In genomic region chr1:134711653-134712052, GRCm38 (mm10) we compare ENCODE assay signal across 21 mouse cellular contexts.
DNase-seq lines count a peak whose midpoint lies in the region; ATAC-seq lines count a peak whose summit lies in the region.
"Had no signal": no experiment of that assay in that cellular context is flagged by ENCODE, and none has a peak within 500 bp of the region (broad histone marks: within the 10 kb centered on the region; RNA-seq: fewer than 3 reads in every experiment).

No protein-coding gene starts in this region.

- H3K4me3 ChIP-seq in forebrain, embryonic 12.5 days (replicated peaks) = no peak overlapping the region
- no peak overlapping the region for H3K4me3 ChIP-seq in forebrain, embryonic 15.5 days
- no peak overlapping the region for H3K4me3 ChIP-seq in midbrain, embryonic 11.5 days (ENCODE audit: low read depth, low read length)
- H3K4me3 ChIP-seq in midbrain, embryonic 15.5 days = no peak overlapping the region
- H3K4me3 ChIP-seq: embryonic facial prominence, embryonic 15.5 days; erythroblast, embryonic 14.5 days; heart, embryonic 10.5 days; hindbrain, embryonic 13.5 days; intestine, embryonic 15.5 days had no signal

- H3K4me2 ChIP-seq in forebrain, embryonic 12.5 days = 0 out of 2 replicates have a peak overlapping the region, but pooled peaks have one; percentile 5
- H3K4me2 ChIP-seq in forebrain, embryonic 15.5 days (replicated peaks) = no peak overlapping the region
- H3K4me2 ChIP-seq in midbrain, embryonic 11.5 days = 0 out of 2 replicates have a peak overlapping the region, but pooled peaks have one; percentile 20
- H3K4me2 ChIP-seq in midbrain, embryonic 15.5 days = no peak overlapping the region
- H3K4me2 ChIP-seq: embryonic facial prominence, embryonic 15.5 days; hindbrain, embryonic 13.5 days; intestine, embryonic 15.5 days had no signal

- 81% methylated on average over 5 of the region's 5 CpGs for WGBS in forebrain, embryonic 12.5 days
- 83% methylated on average over 5 of the region's 5 CpGs for WGBS in forebrain, embryonic 15.5 days
- 71% methylated on average over 5 of the region's 5 CpGs for WGBS in midbrain, embryonic 11.5 days
- 70% methylated on average over 5 of the region's 5 CpGs for WGBS in midbrain, embryonic 15.5 days

- H3K9me3 ChIP-seq in forebrain, embryonic 12.5 days = no peaks in the 10 kb centered on the region
- no peaks in the 10 kb centered on the region for H3K9me3 ChIP-seq in forebrain, embryonic 15.5 days
- no peaks in the 10 kb centered on the region for H3K9me3 ChIP-seq in midbrain, embryonic 11.5 days (ENCODE audit: control insufficient read depth, low read length)
- no peaks in the 10 kb centered on the region for H3K9me3 ChIP-seq in midbrain, embryonic 15.5 days
- H3K9me3 ChIP-seq: embryonic facial prominence, embryonic 15.5 days; forebrain, embryonic 10.5 days; heart, embryonic 10.5 days; hindbrain, embryonic 13.5 days; intestine, embryonic 15.5 days had no signal

- peaks cover 59% of the 10 kb centered on the region for H3K27me3 ChIP-seq in forebrain, embryonic 12.5 days
- peaks cover 14% of the 10 kb centered on the region for H3K27me3 ChIP-seq in forebrain, embryonic 15.5 days
- peaks cover 16% of the 10 kb centered on the region for H3K27me3 ChIP-seq in midbrain, embryonic 11.5 days (ENCODE audit: control insufficient read depth, insufficient read depth, low read length)
- H3K27me3 ChIP-seq in midbrain, embryonic 15.5 days (replicated peaks) = peaks cover 17% of the 10 kb centered on the region

- H3K4me1 ChIP-seq in forebrain, embryonic 12.5 days = peaks cover 45% of the 10 kb centered on the region
- peaks cover 20% of the 10 kb centered on the region for H3K4me1 ChIP-seq in forebrain, embryonic 15.5 days
- peaks cover 46% of the 10 kb centered on the region for H3K4me1 ChIP-seq in midbrain, embryonic 11.5 days (ENCODE audit: control insufficient read depth, insufficient read depth, low read length)
- peaks cover 41% of the 10 kb centered on the region for H3K4me1 ChIP-seq in midbrain, embryonic 15.5 days

- no peak overlapping the region for H3K9ac ChIP-seq in forebrain, embryonic 12.5 days
- no peak overlapping the region for H3K9ac ChIP-seq in forebrain, embryonic 15.5 days (replicated peaks)
- no peak overlapping the region for H3K9ac ChIP-seq in midbrain, embryonic 11.5 days (ENCODE audit: low read length)
- H3K9ac ChIP-seq in midbrain, embryonic 15.5 days = no peak overlapping the region
- H3K9ac ChIP-seq: embryonic facial prominence, embryonic 15.5 days; hindbrain, embryonic 13.5 days; intestine, embryonic 15.5 days had no signal

- ATAC-seq in forebrain, embryonic 12.5 days (ENCODE audit: low FRiP score) = no peak
- ATAC-seq in forebrain, embryonic 15.5 days (replicated peaks) = no peak
- no peak for ATAC-seq in midbrain, embryonic 11.5 days (ENCODE audit: low FRiP score)
- no peak for ATAC-seq in midbrain, embryonic 15.5 days (replicated peaks)
- ATAC-seq: forebrain, embryonic 16.5 days; intestine, embryonic 15.5 days had no signal

- peak; percentile 25 for DNase-seq in cerebellum, adult 11 months
- no peak for DNase-seq in cerebellum, postnatal 4 days (ENCODE audit: low spot score in 2 of 2)
- DNase-seq in midbrain, embryonic 11.5 days (ENCODE audit: low spot score, missing footprints) = peak; percentile 89
- DNase-seq in cerebellum, postnatal 14 days = peak; percentile 23 to 29
- DNase-seq in embryo, embryonic 10 days (ENCODE audit: low spot score) = no peak
- DNase-seq: adrenal gland, postnatal 10 days; gastrocnemius, postnatal 10 days; heart, adult 18-20 months; heart, postnatal 10 days; heart, postnatal 4 days; kidney, adult 18-20 months had no signal

- H3K36me3 ChIP-seq in forebrain, embryonic 12.5 days (replicated peaks) = no peaks in the 10 kb centered on the region
- no peaks in the 10 kb centered on the region for H3K36me3 ChIP-seq in forebrain, embryonic 15.5 days
- H3K36me3 ChIP-seq in midbrain, embryonic 11.5 days (ENCODE audit: control insufficient read depth, insufficient read depth, low read length) = no peaks in the 10 kb centered on the region
- no peaks in the 10 kb centered on the region for H3K36me3 ChIP-seq in midbrain, embryonic 15.5 days (replicated peaks)
- H3K36me3 ChIP-seq: embryonic facial prominence, embryonic 15.5 days; forebrain, embryonic 10.5 days; heart, embryonic 10.5 days; hindbrain, embryonic 13.5 days; intestine, embryonic 15.5 days had no signal

- no peak overlapping the region for H3K27ac ChIP-seq in forebrain, embryonic 12.5 days
- no peak overlapping the region for H3K27ac ChIP-seq in forebrain, embryonic 15.5 days (replicated peaks)
- H3K27ac ChIP-seq in midbrain, embryonic 11.5 days (ENCODE audit: low read depth, low read length) = no peak overlapping the region
- H3K27ac ChIP-seq in midbrain, embryonic 15.5 days = no peak overlapping the region
- H3K27ac ChIP-seq: embryonic facial prominence, embryonic 15.5 days; forebrain, embryonic 10.5 days; heart, embryonic 10.5 days; hindbrain, embryonic 13.5 days; intestine, embryonic 15.5 days had no signal

Comparison
In these comparisons a context has a peak if more than half of its experiments do, and no peak if none do; other contexts are left out.
1. DNase-seq: peak in cerebellum, adult 11 months (single experiment), midbrain, embryonic 11.5 days (single experiment) and cerebellum, postnatal 14 days (2 of 2); none in cerebellum, postnatal 4 days (0 of 2) and embryo, embryonic 10 days (single experiment).
2. H3K4me2 ChIP-seq: peak in forebrain, embryonic 12.5 days (single experiment) and midbrain, embryonic 11.5 days (single experiment); none in forebrain, embryonic 15.5 days (single experiment) and midbrain, embryonic 15.5 days (single experiment).